Mouse (Mus musculus) hindbrain, embryonic 15.5 days (tissue): Measurements from ENCODE around the gene Fam53a. TPM values are rescaled to one million over a fixed set of nuclear protein-coding genes. Genes with fewer than 3 reads are reported as not detected.

Experiments used
- ATAC-seq: fragments of 200-750 bp; cut with Nextera tagmentation; 2 replicates; pipeline ENCODE4 v1.8.0; 2017; ENCODE audit warnings: low read depth, moderate number of reproducible peaks, moderate TSS enrichment; ENCODE audit not compliant: low FRiP score
- H3K27ac ChIP-seq: fragments of 300-500 bp; sonication (generic); replicated peaks from 2 replicates; pipeline ENCODE4 v1.5.1; 2015; ENCODE audit warnings: mild to moderate bottlenecking, inconsistent platforms
- H3K27me3 ChIP-seq: fragments of 300-500 bp; sonication (generic); 2 replicates; pipeline ENCODE4 v1.6.1; 2015; ENCODE audit warnings: control low read depth, inconsistent platforms
- H3K36me3 ChIP-seq: fragments of 300-500 bp; sonication (generic); 2 replicates; pipeline ENCODE4 v1.6.1; 2015; ENCODE audit warnings: control low read depth, inconsistent platforms
- H3K4me1 ChIP-seq: fragments of 300-500 bp; sonication (generic); replicated peaks from 2 replicates; pipeline ENCODE4 v1.6.1; 2015; ENCODE audit warnings: control low read depth, inconsistent platforms
- H3K4me2 ChIP-seq: fragments of 300-500 bp; sonication (generic); 2 replicates; pipeline ENCODE4 v1.6.1; 2015; ENCODE audit warnings: moderate library complexity, mild to moderate bottlenecking, inconsistent platforms
- H3K4me3 ChIP-seq: fragments of 300-500 bp; sonication (generic); 2 replicates; pipeline ENCODE4 v1.5.1; 2015; ENCODE audit warnings: mild to moderate bottlenecking, inconsistent platforms
- H3K9ac ChIP-seq: fragments of 300-500 bp; sonication (generic); 2 replicates; pipeline ENCODE4 v1.6.1; 2015; ENCODE audit warnings: inconsistent platforms
- H3K9me3 ChIP-seq: fragments of 300-500 bp; sonication (generic); 2 replicates; pipeline ENCODE4 v1.6.1; 2016; ENCODE audit warnings: control low read depth, inconsistent platforms
- WGBS: fragments of 180-500 bp; shearing (Covaris S2); methylation state at CpG from one replicate; pipeline ENCODE4 v1.1.7; 2015; 5-methylcytosine and 5-hydroxymethylcytosine counted together
- polyA plus RNA-seq: library from polyadenylated mRNA; unstranded; fragments of >200 nt; fragmentation: Nextera tagmentation; extraction: Ambion mirVana; gene quantifications from 2 replicates; pipeline ENCODE4 v1.2.1, GENCODE M21; 2015

The Fam53a gene
- polyA plus RNA-seq, 1 experiment from 2014 or later: 33.6 TPM

DNA sequence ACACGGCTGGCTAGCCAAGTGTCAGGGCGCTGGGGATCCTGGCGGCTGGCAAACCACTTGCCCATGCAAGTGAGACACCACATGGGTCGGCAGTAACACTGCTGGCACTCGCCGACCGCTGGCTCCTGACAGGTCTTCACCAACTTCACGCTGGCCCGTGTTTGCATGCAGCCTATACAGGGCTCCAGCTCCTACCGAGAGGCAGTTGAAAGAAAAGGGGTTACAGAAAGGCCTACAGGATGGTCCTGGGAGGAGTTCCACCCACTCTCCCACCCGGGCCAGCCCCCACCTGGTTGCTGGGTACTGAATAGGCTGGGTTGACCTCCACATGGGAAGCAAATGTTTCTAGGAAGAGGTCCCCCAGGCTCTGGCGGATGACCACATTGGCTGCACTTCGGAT, 25.0 kb upstream of the Fam53a start:
- H3K9me3 ChIP-seq: no peaks in the 10 kb centered on the region
- WGBS: 91% methylated on average over 13 of the region's 13 CpGs
- peaks cover 51% of the 10 kb centered on the region for H3K4me1 ChIP-seq
- H3K36me3 ChIP-seq: peaks cover 5% of the 10 kb centered on the region; the same call in 1 of the 2 replicates
- no peak overlapping the region for H3K27ac ChIP-seq
- H3K27me3 ChIP-seq: no peaks in the 10 kb centered on the region
- H3K4me2 ChIP-seq: no peak overlapping the region
- H3K9ac ChIP-seq: no peak overlapping the region
- no peak overlapping the region for H3K4me3 ChIP-seq
- no peak for ATAC-seq

DNA sequence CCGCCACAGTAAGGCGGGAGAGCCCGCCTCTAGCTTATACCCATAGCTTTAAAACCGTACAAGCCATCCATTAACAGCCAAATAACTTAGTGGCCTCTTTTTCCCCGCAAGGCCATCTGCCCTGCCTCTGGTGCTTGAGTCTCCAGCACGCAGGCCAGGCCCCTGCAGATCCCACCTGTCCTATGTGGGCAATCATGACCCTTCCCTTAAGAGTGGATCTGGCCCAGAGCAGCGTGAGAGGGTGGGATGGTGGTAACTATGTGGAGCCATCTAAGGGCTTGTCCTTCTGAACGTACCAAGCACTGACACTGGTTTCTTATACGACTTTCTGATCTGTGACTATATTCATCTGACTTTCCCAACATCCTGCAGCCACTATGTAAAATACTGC, 23.3 kb upstream of the Fam53a start:
- no peaks in the 10 kb centered on the region for H3K27me3 ChIP-seq
- no peaks in the 10 kb centered on the region for H3K9me3 ChIP-seq
- ATAC-seq: peak; percentile 35; the same call in 1 of the 2 replicates
- peaks cover 10% of the 10 kb centered on the region for H3K36me3 ChIP-seq
- peak overlapping the region; percentile 72 for H3K4me2 ChIP-seq
- peak overlapping the region; percentile 97 for H3K27ac ChIP-seq
- H3K9ac ChIP-seq: peak overlapping the region; percentile 75; the same call in 1 of the 2 replicates
- WGBS: 3% methylated on average over 9 of the region's 9 CpGs
- H3K4me1 ChIP-seq: peaks cover 42% of the 10 kb centered on the region
- H3K4me3 ChIP-seq: peak overlapping the region; percentile 71

GRCm38 (mm10) chr5:33651921-33652782, 22.7 kb upstream of the Fam53a start, which contains the start of gene Slbp:
Gene Slbp, minus strand, starts transcription at chr5:33652574.
- ATAC-seq: peak; percentile 97
- under 1% methylated on average over 76 of the region's 82 CpGs for WGBS
- H3K9ac ChIP-seq: peak within 1 kb of the TSS; percentile 75
- peaks cover 39% of the 10 kb centered on the region for H3K4me1 ChIP-seq
- peak within 1 kb of the TSS; percentile 72 for H3K4me2 ChIP-seq
- peaks cover 17% of the 10 kb centered on the region for H3K36me3 ChIP-seq
- peak within 1 kb of the TSS; percentile 71 for H3K4me3 ChIP-seq
- no peaks in the 10 kb centered on the region for H3K9me3 ChIP-seq
- peak within 1 kb of the TSS; percentile 97 for H3K27ac ChIP-seq
- no peaks in the 10 kb centered on the region for H3K27me3 ChIP-seq

DNA sequence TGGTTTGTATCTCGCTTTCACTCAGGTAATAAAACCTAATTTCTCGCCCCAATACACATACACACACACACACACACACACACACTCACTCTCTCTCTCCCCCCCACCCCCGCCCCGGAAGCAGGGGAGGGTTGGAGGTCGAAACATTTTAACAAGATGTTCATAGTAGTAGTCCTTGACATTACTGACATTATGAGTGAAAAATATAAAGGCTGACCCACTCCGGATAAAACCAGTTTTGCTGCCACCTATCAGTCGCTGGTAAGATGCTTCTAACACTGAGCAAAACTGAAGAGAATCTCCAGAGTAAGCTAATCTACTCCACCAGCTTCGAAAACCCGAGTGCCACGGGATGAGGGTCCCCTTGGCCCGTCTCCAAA, 22.1 kb upstream of the Fam53a start:
- no peaks in the 10 kb centered on the region for H3K9me3 ChIP-seq
- peak overlapping the region; percentile 72 for H3K4me2 ChIP-seq
- peak overlapping the region; percentile 97 for H3K27ac ChIP-seq
- no peak for ATAC-seq
- peaks cover 22% of the 10 kb centered on the region for H3K36me3 ChIP-seq
- H3K9ac ChIP-seq: peak overlapping the region; percentile 75
- WGBS: under 1% methylated on average over 11 of the region's 11 CpGs
- no peaks in the 10 kb centered on the region for H3K27me3 ChIP-seq
- H3K4me1 ChIP-seq: peaks cover 33% of the 10 kb centered on the region
- peak overlapping the region; percentile 71 for H3K4me3 ChIP-seq

- H3K9me3 ChIP-seq: no peaks in the 10 kb centered on the region
- H3K27ac ChIP-seq: peak overlapping the region; percentile 97
- peaks cover 28% of the 10 kb centered on the region for H3K4me1 ChIP-seq
- ATAC-seq: no peak
- peak overlapping the region; percentile 72 for H3K4me2 ChIP-seq
- peak overlapping the region; percentile 71 for H3K4me3 ChIP-seq
- 11% methylated on average over 2 of the region's 2 CpGs for WGBS
- H3K9ac ChIP-seq: peak overlapping the region; percentile 75
- H3K27me3 ChIP-seq: no peaks in the 10 kb centered on the region
- peaks cover 25% of the 10 kb centered on the region for H3K36me3 ChIP-seq
These were observed 21.6 kb upstream of the Fam53a start for GRCm38 (mm10) chr5:33651017-33651416.

DNA sequence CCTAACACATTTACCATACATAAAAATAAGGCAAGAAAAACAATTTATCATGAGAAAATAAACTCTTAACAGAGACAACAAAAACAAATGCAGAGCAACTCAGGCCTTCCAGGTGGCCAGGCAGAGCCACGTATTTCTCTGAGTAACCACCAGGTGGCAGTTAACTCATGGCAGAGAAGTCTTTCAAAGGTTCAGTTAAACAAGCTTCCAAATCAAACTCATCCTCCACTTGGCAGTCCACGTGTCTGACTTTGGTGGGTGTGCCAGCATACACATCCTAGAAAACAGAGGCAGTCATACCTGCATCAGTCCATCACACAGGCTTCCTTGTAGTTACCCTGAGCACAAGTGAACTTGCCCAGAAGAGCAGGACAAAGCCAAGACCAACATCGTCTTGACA, 11.2 kb upstream of the Fam53a start:
- H3K27ac ChIP-seq: no peak overlapping the region
- H3K4me2 ChIP-seq: no peak overlapping the region
- no peaks in the 10 kb centered on the region for H3K27me3 ChIP-seq
- H3K4me1 ChIP-seq: no peaks in the 10 kb centered on the region
- H3K4me3 ChIP-seq: no peak overlapping the region
- H3K36me3 ChIP-seq: peaks cover 50% of the 10 kb centered on the region
- no peak for ATAC-seq
- H3K9ac ChIP-seq: no peak overlapping the region
- no peaks in the 10 kb centered on the region for H3K9me3 ChIP-seq
- 39% methylated on average over 3 of the region's 3 CpGs for WGBS

DNA sequence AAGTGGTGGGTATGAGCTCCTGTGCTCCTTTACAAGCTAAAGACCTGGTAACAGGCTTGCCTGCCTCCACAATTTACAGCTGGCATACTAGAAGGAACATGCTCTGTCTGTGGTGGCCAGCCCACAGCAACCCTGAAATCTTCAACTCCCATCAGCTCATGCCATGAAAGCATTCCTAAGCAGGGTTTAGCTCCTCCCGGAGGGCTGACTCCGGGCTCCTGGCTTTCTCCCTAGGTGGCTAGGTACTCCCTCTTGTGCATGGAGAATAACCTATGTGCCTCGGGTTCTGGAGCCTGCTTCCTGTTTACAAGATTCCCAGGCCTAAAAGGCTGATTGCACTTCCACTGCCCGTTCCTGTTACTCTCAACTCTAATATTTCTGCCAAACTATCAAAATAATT, 9.4 kb upstream of the Fam53a start:
- Histone ChIP-seq H3K27ac (no peak overlapping the region), H3K4me2 (no peak overlapping the region), H3K9ac (no peak overlapping the region), H3K36me3 (peaks cover 36% of the 10 kb centered on the region), H3K9me3 (no peaks in the 10 kb centered on the region), H3K27me3 (no peaks in the 10 kb centered on the region), H3K4me1 (no peaks in the 10 kb centered on the region), H3K4me3 (no peak overlapping the region)
- WGBS: 71% methylated on average over 4 of the region's 4 CpGs
- no peak for ATAC-seq

GRCm38 (mm10) chr5:33637606-33638350, 8.3 kb upstream of the Fam53a start:
- no peak for ATAC-seq
- no peaks in the 10 kb centered on the region for H3K4me1 ChIP-seq
- H3K9ac ChIP-seq: no peak overlapping the region
- no peak overlapping the region for H3K4me2 ChIP-seq
- no peaks in the 10 kb centered on the region for H3K27me3 ChIP-seq
- no peak overlapping the region for H3K27ac ChIP-seq
- H3K9me3 ChIP-seq: no peaks in the 10 kb centered on the region
- WGBS: 89% methylated on average over 3 of the region's 3 CpGs
- peaks cover 26% of the 10 kb centered on the region for H3K36me3 ChIP-seq
- no peak overlapping the region for H3K4me3 ChIP-seq

- Histone ChIP-seq H3K27me3 (no peaks in the 10 kb centered on the region), H3K4me1 (peaks cover 9% of the 10 kb centered on the region), H3K4me3 (no peak overlapping the region), H3K9ac (no peak overlapping the region), H3K9me3 (no peaks in the 10 kb centered on the region), H3K4me2 (no peak overlapping the region), H3K27ac (no peak overlapping the region), H3K36me3 (peaks cover 5% of the 10 kb centered on the region; the same call in 1 of the 2 replicates)
- no peak for ATAC-seq
- 95% methylated on average over 3 of the region's 3 CpGs for WGBS
These were observed 5.9 kb upstream of the Fam53a start for GRCm38 (mm10) chr5:33635361-33635760.

GRCm38 (mm10) chr5:33632526-33632925, 3.1 kb upstream of the Fam53a start:
- no peaks in the 10 kb centered on the region for H3K36me3 ChIP-seq
- WGBS: 86% methylated on average over 1 of the region's 1 CpGs

DNA sequence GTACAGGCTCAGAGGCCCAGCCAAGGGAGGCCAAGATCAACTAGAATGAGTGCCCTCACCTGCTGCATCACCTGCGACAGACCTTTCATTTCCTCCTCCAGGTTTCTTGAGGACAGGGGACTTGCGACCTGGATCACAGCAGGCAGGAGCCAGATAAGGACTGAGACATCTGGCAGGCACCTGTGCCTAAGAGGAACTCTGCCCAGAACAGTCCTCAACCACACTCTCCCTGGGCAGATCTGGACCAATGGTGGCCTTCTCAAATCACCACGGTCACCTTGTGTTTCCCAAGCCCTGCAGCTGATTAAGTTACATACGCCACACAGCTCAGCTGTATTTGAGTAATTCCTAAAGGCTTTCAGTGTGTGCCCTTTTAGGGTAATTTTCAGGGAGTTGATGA, 1.2 kb upstream of the Fam53a start:
- Histone ChIP-seq H3K9ac (no peak overlapping the region), H3K4me1 (peaks cover 24% of the 10 kb centered on the region), H3K36me3 (no peaks in the 10 kb centered on the region), H3K27ac (peak overlapping the region; percentile 82; the same call in 1 of the 2 replicates), H3K4me3 (peak overlapping the region; percentile 66), H3K9me3 (no peaks in the 10 kb centered on the region), H3K27me3 (no peaks in the 10 kb centered on the region), H3K4me2 (peak overlapping the region; percentile 70)
- no peak for ATAC-seq
- WGBS: 76% methylated on average over 4 of the region's 4 CpGs

More at GRCm38 (mm10) chr5:33632526-33632925, 3.1 kb upstream of the Fam53a start:
- Histone ChIP-seq H3K27me3 (no peaks in the 10 kb centered on the region), H3K4me2 (no peak overlapping the region), H3K4me1 (peaks cover 24% of the 10 kb centered on the region), H3K9me3 (no peaks in the 10 kb centered on the region), H3K27ac (no peak overlapping the region), H3K4me3 (no peak overlapping the region), H3K9ac (no peak overlapping the region)
- ATAC-seq: no peak

GRCm38 (mm10) chr5:33630061-33630460, 626 bp upstream of the Fam53a start:
- Histone ChIP-seq H3K4me1 (peaks cover 24% of the 10 kb centered on the region), H3K9ac (peak overlapping the region; percentile 61), H3K27ac (peak overlapping the region; percentile 82), H3K27me3 (no peaks in the 10 kb centered on the region), H3K36me3 (no peaks in the 10 kb centered on the region), H3K4me2 (peak overlapping the region; percentile 70), H3K4me3 (peak overlapping the region; percentile 66), H3K9me3 (no peaks in the 10 kb centered on the region)
- WGBS: 5% methylated on average over 9 of the region's 9 CpGs
- ATAC-seq: no peak; the same call in 1 of the 2 replicates
